Mouse (Mus musculus): ENCODE data around the gene Fcer1g. TPM values are rescaled to one million over a fixed set of nuclear protein-coding genes. Genes with fewer than 3 reads are reported as not detected.
A peak's percentile ranks its signal among the peaks of the same experiment; 100 is the strongest.

Fcer1g gene
- polyA plus RNA-seq, 1 experiment from 2014 or later: 23.3 TPM

DNA sequence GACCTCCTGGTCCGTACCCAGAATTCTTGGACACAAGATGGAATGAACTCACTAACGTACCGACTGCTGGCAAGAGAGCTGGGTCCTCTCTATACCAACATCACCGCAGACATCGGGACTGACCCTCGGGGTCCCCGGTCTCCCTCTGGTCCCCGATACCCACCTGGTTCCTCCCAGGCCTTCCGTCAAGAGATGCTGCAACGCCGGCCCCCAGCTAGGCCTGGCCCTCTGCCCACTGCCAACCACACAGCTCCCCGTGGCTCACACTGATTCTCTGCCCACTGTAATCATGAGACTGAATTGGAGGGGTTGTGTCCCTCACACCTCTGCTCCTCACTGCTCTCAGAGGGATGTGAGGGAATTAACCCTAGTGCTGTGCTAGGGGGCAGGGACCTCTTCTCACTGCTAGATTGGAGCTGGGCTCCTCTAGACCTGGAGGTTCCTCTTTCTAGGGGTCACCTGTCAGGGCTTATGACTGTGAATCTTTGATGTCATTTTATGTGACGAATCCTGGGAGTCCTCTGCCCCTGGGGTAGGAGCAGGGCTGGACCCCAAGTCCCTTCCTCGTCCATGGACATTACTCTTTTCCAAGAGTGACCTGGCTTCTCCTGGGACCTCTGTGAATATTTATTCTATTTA lies 42.1 kb upstream of the Fcer1g start:
- Histone ChIP-seq H3K27me3 (no peaks in the 10 kb centered on the region), H3K27ac (no peak overlapping the region), H3K9ac (no peak overlapping the region), H3K4me3 (no peak overlapping the region), H3K4me1 (peaks cover 17% of the 10 kb centered on the region; the same call in 1 of the 2 replicates), H3K36me3 (peaks cover 71% of the 10 kb centered on the region), H3K4me2 (replicated peaks) (no peak overlapping the region), H3K9me3 (no peaks in the 10 kb centered on the region)
- WGBS: 93% methylated on average over 14 of the region's 14 CpGs
- no peak for ATAC-seq (ENCODE audit: insufficient number of reproducible peaks, insufficient read depth, low FRiP score, low TSS enrichment)

DNA sequence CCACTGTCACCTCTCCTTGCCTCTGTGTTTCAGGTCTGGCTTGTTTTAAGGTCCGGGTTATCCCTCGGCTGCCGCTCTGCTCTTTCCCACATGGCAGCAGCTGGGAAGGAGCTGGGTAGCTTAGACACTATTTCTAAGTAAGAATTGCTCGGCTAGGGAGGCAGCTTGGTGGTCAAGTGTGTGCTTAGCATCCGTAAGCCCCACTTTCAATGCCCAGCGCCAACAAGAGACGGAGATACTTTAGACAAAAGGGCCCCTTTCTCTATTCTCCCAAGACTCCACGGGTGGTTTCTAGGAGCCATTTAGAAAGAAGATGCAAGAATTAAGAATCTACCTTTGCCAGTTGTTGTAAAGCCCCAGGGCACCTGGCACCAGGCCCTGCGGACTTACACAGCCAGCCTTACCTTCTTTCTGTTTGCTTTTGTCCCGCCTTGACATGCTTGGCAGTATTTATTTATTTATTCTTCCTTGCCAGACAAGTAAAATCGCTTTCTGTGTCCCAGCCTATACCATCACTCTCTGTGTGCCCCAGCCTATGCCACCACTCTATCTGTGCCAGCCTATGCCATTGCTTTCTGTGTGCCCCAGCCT lies 41.1 kb upstream of the Fcer1g start:
- Histone ChIP-seq H3K27me3 (no peaks in the 10 kb centered on the region), H3K4me3 (no peak overlapping the region), H3K27ac (no peak overlapping the region), H3K9me3 (no peaks in the 10 kb centered on the region), H3K36me3 (peaks cover 71% of the 10 kb centered on the region), H3K4me1 (peaks cover 20% of the 10 kb centered on the region; the same call in 1 of the 2 replicates), H3K4me2 (replicated peaks) (no peak overlapping the region), H3K9ac (no peak overlapping the region)
- no peak for ATAC-seq (ENCODE audit: insufficient number of reproducible peaks, insufficient read depth, low FRiP score, low TSS enrichment)
- 86% methylated on average over 11 of the region's 11 CpGs for WGBS

GRCm38 (mm10) chr1:171274171-171274570 lies 40.0 kb upstream of the Fcer1g start:
- H3K4me3 ChIP-seq: no peak overlapping the region
- H3K27me3 ChIP-seq: no peaks in the 10 kb centered on the region
- no peaks in the 10 kb centered on the region for H3K9me3 ChIP-seq
- WGBS: 95% methylated on average over 12 of the region's 12 CpGs
- H3K27ac ChIP-seq: no peak overlapping the region
- peaks cover 71% of the 10 kb centered on the region for H3K36me3 ChIP-seq
- H3K4me1 ChIP-seq: peaks cover 15% of the 10 kb centered on the region; the same call in 1 of the 2 replicates
- no peak overlapping the region for H3K4me2 ChIP-seq (replicated peaks)
- no peak for ATAC-seq (ENCODE audit: insufficient number of reproducible peaks, insufficient read depth, low FRiP score, low TSS enrichment)
- H3K9ac ChIP-seq: no peak overlapping the region

GRCm38 (mm10) chr1:171272086-171272485 lies 37.9 kb upstream of the Fcer1g start:
- 94% methylated on average over 3 of the region's 3 CpGs for WGBS

GRCm38 (mm10) chr1:171271622-171272021 lies 37.5 kb upstream of the Fcer1g start:
- Histone ChIP-seq H3K4me1 (peaks cover 15% of the 10 kb centered on the region; the same call in 1 of the 2 replicates), H3K9me3 (no peaks in the 10 kb centered on the region), H3K27ac (no peak overlapping the region), H3K4me3 (no peak overlapping the region), H3K4me2 (replicated peaks) (peak overlapping the region; percentile 91; the same call in 1 of the 2 replicates), H3K27me3 (no peaks in the 10 kb centered on the region), H3K36me3 (peaks cover 47% of the 10 kb centered on the region), H3K9ac (no peak overlapping the region)
- ATAC-seq (ENCODE audit: insufficient number of reproducible peaks, insufficient read depth, low FRiP score, low TSS enrichment): no peak
- 75% methylated on average over 10 of the region's 10 CpGs for WGBS

More at GRCm38 (mm10) chr1:171272086-171272485, 37.9 kb upstream of the Fcer1g start:
- H3K4me3 ChIP-seq: no peak overlapping the region
- peaks cover 15% of the 10 kb centered on the region; the same call in 1 of the 2 replicates for H3K4me1 ChIP-seq
- no peak for ATAC-seq (ENCODE audit: insufficient number of reproducible peaks, insufficient read depth, low FRiP score, low TSS enrichment)
- peaks cover 52% of the 10 kb centered on the region for H3K36me3 ChIP-seq
- no peak overlapping the region for H3K9ac ChIP-seq
- H3K4me2 ChIP-seq (replicated peaks): no peak overlapping the region
- no peaks in the 10 kb centered on the region for H3K9me3 ChIP-seq
- no peaks in the 10 kb centered on the region for H3K27me3 ChIP-seq
- no peak overlapping the region for H3K27ac ChIP-seq

GRCm38 (mm10) chr1:171271196-171271595 lies 37.0 kb upstream of the Fcer1g start:
- no peak for ATAC-seq (ENCODE audit: insufficient number of reproducible peaks, insufficient read depth, low FRiP score, low TSS enrichment)
- H3K27me3 ChIP-seq: no peaks in the 10 kb centered on the region
- H3K9ac ChIP-seq: peak overlapping the region; percentile 75
- peak overlapping the region; percentile 72 for H3K4me3 ChIP-seq
- peaks cover 15% of the 10 kb centered on the region; the same call in 1 of the 2 replicates for H3K4me1 ChIP-seq
- H3K27ac ChIP-seq: no peak overlapping the region
- H3K9me3 ChIP-seq: no peaks in the 10 kb centered on the region
- WGBS: 44% methylated on average over 9 of the region's 9 CpGs
- peak overlapping the region; percentile 91 for H3K4me2 ChIP-seq (replicated peaks)
- H3K36me3 ChIP-seq: peaks cover 43% of the 10 kb centered on the region

- WGBS: under 1% methylated on average over 19 of the region's 19 CpGs
- ATAC-seq (ENCODE audit: insufficient number of reproducible peaks, insufficient read depth, low FRiP score, low TSS enrichment): peak; percentile 74; the same call in 1 of the 2 replicates
- H3K27me3 ChIP-seq: no peaks in the 10 kb centered on the region
- peak overlapping the region; percentile 91 for H3K4me2 ChIP-seq (replicated peaks)
- H3K27ac ChIP-seq: 0 out of 2 replicates have a peak overlapping the region, but pooled peaks have one; percentile 37
- peak overlapping the region; percentile 72 for H3K4me3 ChIP-seq
- peak overlapping the region; percentile 75 for H3K9ac ChIP-seq
- peaks cover 15% of the 10 kb centered on the region; the same call in 1 of the 2 replicates for H3K4me1 ChIP-seq
- H3K9me3 ChIP-seq: no peaks in the 10 kb centered on the region
- peaks cover 37% of the 10 kb centered on the region for H3K36me3 ChIP-seq
Measured at GRCm38 (mm10) chr1:171270573-171270900, 36.4 kb upstream of the Fcer1g start.

DNA sequence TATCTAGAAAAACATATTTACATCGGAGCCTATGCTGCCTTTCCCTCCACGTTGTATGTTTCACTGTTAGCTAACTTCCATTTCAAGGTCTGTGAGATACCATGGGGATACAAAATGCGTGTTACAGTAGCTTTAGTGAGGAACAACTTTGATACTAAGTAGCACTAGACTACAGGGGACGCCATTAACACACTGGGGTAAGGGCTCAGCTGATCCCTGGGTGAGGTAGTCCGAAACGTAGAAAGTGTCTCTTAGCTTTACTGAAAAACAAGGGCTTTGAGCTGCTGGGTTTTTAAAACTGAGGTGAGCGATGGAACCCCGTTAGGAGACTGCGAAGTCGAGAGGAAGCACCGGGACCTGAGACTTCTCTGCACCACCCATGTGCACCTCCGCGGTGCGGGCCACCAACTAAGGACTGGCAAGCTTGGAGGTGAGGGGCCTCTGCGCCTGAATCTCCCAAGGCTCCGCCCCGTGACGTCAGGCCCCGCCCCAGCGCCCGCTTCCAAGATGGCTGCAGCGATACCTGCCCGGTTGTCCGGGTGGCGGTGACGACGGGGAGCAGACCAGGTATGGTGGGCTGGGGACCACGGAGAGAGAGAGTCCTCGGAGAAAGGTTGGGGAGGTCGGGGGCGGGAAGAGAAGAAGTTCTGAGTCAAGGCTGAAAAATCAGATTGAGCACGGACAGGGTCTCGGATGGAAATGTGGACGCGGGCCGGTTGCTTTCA lies 35.8 kb upstream of the Fcer1g start, which contains the start of gene B4galt3:
Gene B4galt3, plus strand, starts transcription at position 481 of the 725 bp plus-strand sequence.
- 0 out of 2 replicates have a peak within 1 kb of the TSS, but pooled peaks have one; percentile 37 for H3K27ac ChIP-seq
- WGBS: 4% methylated on average over 36 of the region's 36 CpGs
- H3K9me3 ChIP-seq: no peaks in the 10 kb centered on the region

DNA sequence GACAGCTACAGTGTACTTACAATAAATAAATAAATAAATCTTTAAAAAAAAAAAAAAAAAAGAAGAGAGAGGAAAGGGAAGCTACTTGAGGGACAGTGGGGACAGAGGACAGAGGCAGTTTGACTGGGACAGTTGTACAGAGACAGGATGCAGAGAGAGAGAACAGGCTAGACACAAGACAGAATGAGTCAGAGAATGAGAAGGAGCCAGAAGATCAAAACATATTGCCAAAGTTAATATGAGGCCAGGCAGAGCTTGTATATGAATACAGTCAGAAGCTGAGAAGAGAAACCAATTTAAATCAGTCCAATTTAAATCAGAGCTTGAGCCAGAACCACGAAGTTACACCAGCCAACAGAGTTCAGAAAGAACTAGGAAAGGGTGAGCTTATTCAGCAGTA lies 34.2 kb upstream of the Fcer1g start:
- H3K9me3 ChIP-seq: no peaks in the 10 kb centered on the region
- H3K9ac ChIP-seq: no peak overlapping the region
- 68% methylated on average over 1 of the region's 1 CpGs for WGBS
- H3K4me2 ChIP-seq (replicated peaks): no peak overlapping the region
- H3K4me3 ChIP-seq: no peak overlapping the region
- no peak overlapping the region for H3K27ac ChIP-seq
- H3K36me3 ChIP-seq: peaks cover 15% of the 10 kb centered on the region
- no peak for ATAC-seq (ENCODE audit: insufficient number of reproducible peaks, insufficient read depth, low FRiP score, low TSS enrichment)
- H3K27me3 ChIP-seq: no peaks in the 10 kb centered on the region
- H3K4me1 ChIP-seq: peaks cover 18% of the 10 kb centered on the region

More for the DNA sequence above, 35.8 kb upstream of the Fcer1g start, which contains the start of gene B4galt3:
- peaks cover 31% of the 10 kb centered on the region for H3K36me3 ChIP-seq
- ATAC-seq (ENCODE audit: insufficient number of reproducible peaks, insufficient read depth, low FRiP score, low TSS enrichment): peak; percentile 92
- no peaks in the 10 kb centered on the region for H3K27me3 ChIP-seq
- H3K9ac ChIP-seq: peak within 1 kb of the TSS; percentile 75
- peaks cover 15% of the 10 kb centered on the region; the same call in 1 of the 2 replicates for H3K4me1 ChIP-seq
- H3K4me2 ChIP-seq (replicated peaks): peak within 1 kb of the TSS; percentile 91
- H3K4me3 ChIP-seq: peak within 1 kb of the TSS; percentile 72

GRCm38 (mm10) chr1:171265971-171266744 lies 32.0 kb upstream of the Fcer1g start:
- Histone ChIP-seq H3K9ac (no peak overlapping the region), H3K4me3 (no peak overlapping the region), H3K36me3 (no peaks in the 10 kb centered on the region), H3K27ac (no peak overlapping the region), H3K27me3 (no peaks in the 10 kb centered on the region), H3K4me1 (peaks cover 23% of the 10 kb centered on the region), H3K4me2 (replicated peaks) (no peak overlapping the region), H3K9me3 (no peaks in the 10 kb centered on the region)
- no peak for ATAC-seq (ENCODE audit: insufficient number of reproducible peaks, insufficient read depth, low FRiP score, low TSS enrichment)
- 62% methylated on average over 4 of the region's 4 CpGs for WGBS

Measured in embryonic facial prominence, embryonic 12.5 days (tissue).